Mouse (Mus musculus): ENCODE measurements around the gene Prss16. TPM values are rescaled to one million over a fixed set of nuclear protein-coding genes. Genes with fewer than 3 reads are reported as not detected.

Prss16 gene
- polyA plus RNA-seq, 1 experiment from 2014 or later, result not detected

GRCm38 (mm10) chr13:21997201-21997820 lies 12.2 kb downstream of the Prss16 start:
- WGBS, result under 1% methylated on average over 21 of the region's 21 CpGs
- no peaks in the 10 kb centered on the region for H3K36me3 ChIP-seq (replicated peaks)
- ATAC-seq (ENCODE audit: low FRiP score), result no peak
- H3K4me1 ChIP-seq, result peaks cover 22% of the 10 kb centered on the region
- no peak overlapping the region for H3K9ac ChIP-seq
- H3K27ac ChIP-seq, result no peak overlapping the region
- no peaks in the 10 kb centered on the region for H3K9me3 ChIP-seq
- peak overlapping the region; percentile 56 for H3K4me2 ChIP-seq
- H3K4me3 ChIP-seq (replicated peaks), result peak overlapping the region; percentile 29
- H3K27me3 ChIP-seq, result peaks cover 84% of the 10 kb centered on the region

- no peaks in the 10 kb centered on the region for H3K36me3 ChIP-seq (replicated peaks)
- peaks cover 79% of the 10 kb centered on the region for H3K27me3 ChIP-seq
- WGBS, result under 1% methylated on average over 13 of the region's 13 CpGs
- peak; percentile 14; the same call in 1 of the 2 replicates for ATAC-seq (ENCODE audit: low FRiP score)
- peaks cover 22% of the 10 kb centered on the region for H3K4me1 ChIP-seq
- no peak overlapping the region for H3K9ac ChIP-seq
- H3K9me3 ChIP-seq, result no peaks in the 10 kb centered on the region
- peak overlapping the region; percentile 56 for H3K4me2 ChIP-seq
- no peak overlapping the region for H3K27ac ChIP-seq
- H3K4me3 ChIP-seq (replicated peaks), result peak overlapping the region; percentile 29
Measured at GRCm38 (mm10) chr13:21996840-21997185, 12.7 kb downstream of the Prss16 start.

GRCm38 (mm10) chr13:21996101-21996839 lies 13.3 kb downstream of the Prss16 start:
- ATAC-seq (ENCODE audit: low FRiP score), result no peak
- 1% methylated on average over 12 of the region's 12 CpGs for WGBS
- Histone ChIP-seq H3K4me1 (peaks cover 22% of the 10 kb centered on the region), H3K4me3 (replicated peaks) (peak overlapping the region; percentile 39), H3K27me3 (peaks cover 73% of the 10 kb centered on the region), H3K9me3 (no peaks in the 10 kb centered on the region), H3K36me3 (replicated peaks) (no peaks in the 10 kb centered on the region), H3K27ac (no peak overlapping the region), H3K9ac (no peak overlapping the region), H3K4me2 (peak overlapping the region; percentile 56)

- H3K9me3 ChIP-seq, result no peaks in the 10 kb centered on the region
- H3K9ac ChIP-seq, result peak overlapping the region; percentile 33
- H3K4me2 ChIP-seq, result peak overlapping the region; percentile 56
- H3K4me1 ChIP-seq, result peaks cover 22% of the 10 kb centered on the region
- H3K27ac ChIP-seq, result no peak overlapping the region
- ATAC-seq (ENCODE audit: low FRiP score), result 0 out of 2 replicates have a peak, but pooled peaks have one; percentile 53
- no peaks in the 10 kb centered on the region for H3K36me3 ChIP-seq (replicated peaks)
- H3K4me3 ChIP-seq (replicated peaks), result peak overlapping the region; percentile 39
- peaks cover 65% of the 10 kb centered on the region for H3K27me3 ChIP-seq
- WGBS, result 1% methylated on average over 21 of the region's 21 CpGs
Measured at GRCm38 (mm10) chr13:21995331-21995914, 14.1 kb downstream of the Prss16 start.

GRCm38 (mm10) chr13:21994896-21995295 lies 14.6 kb downstream of the Prss16 start:
- H3K4me2 ChIP-seq, result peak overlapping the region; percentile 56
- ATAC-seq (ENCODE audit: low FRiP score), result no peak
- no peaks in the 10 kb centered on the region for H3K36me3 ChIP-seq (replicated peaks)
- H3K27ac ChIP-seq, result no peak overlapping the region
- 4% methylated on average over 8 of the region's 8 CpGs for WGBS
- peaks cover 60% of the 10 kb centered on the region for H3K27me3 ChIP-seq
- H3K4me3 ChIP-seq (replicated peaks), result peak overlapping the region; percentile 39
- H3K4me1 ChIP-seq, result peaks cover 22% of the 10 kb centered on the region
- peak overlapping the region; percentile 33; the same call in 1 of the 2 replicates for H3K9ac ChIP-seq
- no peaks in the 10 kb centered on the region for H3K9me3 ChIP-seq

- peaks cover 53% of the 10 kb centered on the region for H3K27me3 ChIP-seq
- H3K9me3 ChIP-seq, result no peaks in the 10 kb centered on the region
- H3K27ac ChIP-seq, result no peak overlapping the region
- 1% methylated on average over 22 of the region's 22 CpGs for WGBS
- peak overlapping the region; percentile 15 for H3K4me2 ChIP-seq
- H3K4me3 ChIP-seq (replicated peaks), result no peak overlapping the region; the same call in 1 of the 2 replicates
- peaks cover 22% of the 10 kb centered on the region for H3K4me1 ChIP-seq
- H3K9ac ChIP-seq, result no peak overlapping the region
- no peak for ATAC-seq (ENCODE audit: low FRiP score)
- no peaks in the 10 kb centered on the region for H3K36me3 ChIP-seq (replicated peaks)
Measured at GRCm38 (mm10) chr13:21993957-21994738, 15.4 kb downstream of the Prss16 start.

GRCm38 (mm10) chr13:21992550-21992949 lies 17.0 kb downstream of the Prss16 start:
- no peak overlapping the region for H3K4me2 ChIP-seq
- 84% methylated on average over 5 of the region's 5 CpGs for WGBS

GRCm38 (mm10) chr13:21984486-21984885 lies 25.1 kb downstream of the Prss16 start:
- no peak overlapping the region for H3K27ac ChIP-seq
- 80% methylated on average over 2 of the region's 2 CpGs for WGBS
- no peak overlapping the region for H3K4me3 ChIP-seq (replicated peaks)
- H3K36me3 ChIP-seq (replicated peaks), result no peaks in the 10 kb centered on the region
- no peak for ATAC-seq (ENCODE audit: low FRiP score)
- H3K4me2 ChIP-seq, result no peak overlapping the region
- H3K27me3 ChIP-seq, result peaks cover 66% of the 10 kb centered on the region
- peaks cover 10% of the 10 kb centered on the region for H3K4me1 ChIP-seq
- no peaks in the 10 kb centered on the region for H3K9me3 ChIP-seq
- no peak overlapping the region for H3K9ac ChIP-seq

More at GRCm38 (mm10) chr13:21992550-21992949, 17.0 kb downstream of the Prss16 start:
- peaks cover 22% of the 10 kb centered on the region for H3K4me1 ChIP-seq
- H3K36me3 ChIP-seq (replicated peaks), result no peaks in the 10 kb centered on the region
- H3K4me3 ChIP-seq (replicated peaks), result no peak overlapping the region
- ATAC-seq (ENCODE audit: low FRiP score), result no peak
- H3K9ac ChIP-seq, result no peak overlapping the region
- H3K27ac ChIP-seq, result no peak overlapping the region
- peaks cover 37% of the 10 kb centered on the region for H3K27me3 ChIP-seq
- no peaks in the 10 kb centered on the region for H3K9me3 ChIP-seq

GRCm38 (mm10) chr13:21981803-21982193 lies 27.7 kb downstream of the Prss16 start:
- peaks cover 10% of the 10 kb centered on the region for H3K4me1 ChIP-seq
- H3K9me3 ChIP-seq, result no peaks in the 10 kb centered on the region
- no peak overlapping the region for H3K27ac ChIP-seq
- H3K36me3 ChIP-seq (replicated peaks), result no peaks in the 10 kb centered on the region
- ATAC-seq (ENCODE audit: low FRiP score), result peak; percentile 36; the same call in 1 of the 2 replicates
- peak overlapping the region; percentile 76 for H3K9ac ChIP-seq
- peaks cover 72% of the 10 kb centered on the region for H3K27me3 ChIP-seq
- H3K4me2 ChIP-seq, result peak overlapping the region; percentile 94
- peak overlapping the region; percentile 57 for H3K4me3 ChIP-seq (replicated peaks)
- WGBS, result 3% methylated on average over 17 of the region's 17 CpGs

GRCm38 (mm10) chr13:21980981-21981802 lies 28.4 kb downstream of the Prss16 start, which contains the start of gene Pom121l2:
Pom121l2 (plus strand) TSS chr13:21981194.
- Histone ChIP-seq H3K36me3 (replicated peaks) (no peaks in the 10 kb centered on the region), H3K9me3 (no peaks in the 10 kb centered on the region), H3K27me3 (peaks cover 68% of the 10 kb centered on the region), H3K27ac (no peak within 1 kb of the TSS), H3K9ac (peak within 1 kb of the TSS; percentile 76), H3K4me2 (peak within 1 kb of the TSS; percentile 94), H3K4me1 (peaks cover 10% of the 10 kb centered on the region), H3K4me3 (replicated peaks) (peak within 1 kb of the TSS; percentile 57)
- WGBS, result under 1% methylated on average over 58 of the region's 58 CpGs
- peak; percentile 68 for ATAC-seq (ENCODE audit: low FRiP score)

GRCm38 (mm10) chr13:21974726-21975473 lies 34.6 kb downstream of the Prss16 start:
- Histone ChIP-seq H3K27me3 (peaks cover 12% of the 10 kb centered on the region), H3K4me2 (peak overlapping the region; percentile 48), H3K9ac (peak overlapping the region; percentile 73), H3K27ac (peak overlapping the region; percentile 87), H3K4me1 (no peaks in the 10 kb centered on the region), H3K4me3 (replicated peaks) (peak overlapping the region; percentile 56), H3K36me3 (replicated peaks) (no peaks in the 10 kb centered on the region), H3K9me3 (no peaks in the 10 kb centered on the region)
- WGBS, result 5% methylated on average over 20 of the region's 20 CpGs
- peak; percentile 92 for ATAC-seq (ENCODE audit: low FRiP score)

All from forebrain, embryonic 12.5 days (tissue).